Mouse (Mus musculus) embryo, embryonic 10 days (tissue): ENCODE results near the gene Ccnf.

ENCODE experiments used
- DNase-seq: peaks from one replicate; pipeline ENCODE4 v3.0.0-alpha.2; 2015; ENCODE audit warnings: low spot score

Ccnf gene

DNA sequence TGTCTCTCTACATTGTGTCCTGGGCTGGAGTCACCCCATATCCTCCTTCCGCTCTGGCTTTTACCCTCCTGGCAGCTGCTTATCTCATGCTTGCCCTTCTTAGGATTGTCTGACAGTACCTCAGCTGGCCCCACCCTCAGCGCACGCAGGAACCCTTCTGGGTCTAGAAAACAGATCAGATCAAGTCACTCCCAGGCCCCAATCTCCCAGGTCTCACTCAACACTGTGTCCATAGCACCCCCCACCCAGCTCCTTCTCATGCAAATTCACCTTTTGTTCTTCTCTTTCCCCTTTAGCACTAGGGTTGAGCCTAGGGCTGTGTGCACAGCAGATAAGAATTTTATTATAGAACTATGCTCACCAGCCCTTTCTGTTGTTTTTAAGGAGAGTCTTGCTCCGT, 48.2 kb downstream of the Ccnf start:
- DNase-seq: no peak

DNA sequence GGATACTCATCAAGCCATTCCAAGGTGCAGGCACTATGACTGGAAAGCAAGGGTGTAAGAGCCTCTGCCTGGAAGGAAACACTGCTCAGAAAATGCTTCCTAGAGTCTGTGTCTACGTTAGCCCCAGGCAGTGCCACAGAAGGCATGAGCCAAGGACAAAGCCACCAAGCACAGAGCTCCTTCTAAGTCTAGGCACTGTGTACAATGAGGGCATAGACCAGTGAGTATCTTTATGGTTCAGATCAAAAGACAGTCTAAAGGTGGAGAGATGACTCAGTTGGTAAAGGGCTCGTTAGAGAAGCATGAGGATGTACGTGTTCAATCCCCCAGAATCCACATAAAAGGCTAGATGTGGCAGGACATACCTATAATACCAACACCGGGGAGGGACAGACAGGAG, 50.2 kb downstream of the Ccnf start:
- DNase-seq: no peak

DNA sequence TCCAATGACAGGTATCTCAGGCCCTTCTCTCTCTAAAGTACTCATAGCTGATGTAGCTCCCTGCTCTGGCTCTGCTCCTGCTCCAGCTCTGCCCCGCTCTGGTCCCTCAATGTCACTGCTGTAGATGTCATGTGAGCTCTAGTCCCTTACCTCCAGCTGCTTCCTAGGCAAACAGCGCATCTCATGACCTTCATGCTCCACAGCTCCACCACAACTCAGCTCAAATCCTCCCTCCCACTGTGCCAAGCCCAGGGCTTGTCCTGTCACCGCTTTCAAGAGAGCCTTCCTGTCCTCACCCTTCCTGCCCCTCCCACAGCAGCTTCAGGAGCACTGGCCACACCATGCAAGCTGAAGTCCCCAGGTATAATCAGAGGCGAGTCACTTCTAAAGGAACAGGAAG, 51.5 kb downstream of the Ccnf start:
- no peak for DNase-seq

GRCm38 (mm10) chr17:24199252-24199651, 52.0 kb downstream of the Ccnf start:
- no peak for DNase-seq

DNA sequence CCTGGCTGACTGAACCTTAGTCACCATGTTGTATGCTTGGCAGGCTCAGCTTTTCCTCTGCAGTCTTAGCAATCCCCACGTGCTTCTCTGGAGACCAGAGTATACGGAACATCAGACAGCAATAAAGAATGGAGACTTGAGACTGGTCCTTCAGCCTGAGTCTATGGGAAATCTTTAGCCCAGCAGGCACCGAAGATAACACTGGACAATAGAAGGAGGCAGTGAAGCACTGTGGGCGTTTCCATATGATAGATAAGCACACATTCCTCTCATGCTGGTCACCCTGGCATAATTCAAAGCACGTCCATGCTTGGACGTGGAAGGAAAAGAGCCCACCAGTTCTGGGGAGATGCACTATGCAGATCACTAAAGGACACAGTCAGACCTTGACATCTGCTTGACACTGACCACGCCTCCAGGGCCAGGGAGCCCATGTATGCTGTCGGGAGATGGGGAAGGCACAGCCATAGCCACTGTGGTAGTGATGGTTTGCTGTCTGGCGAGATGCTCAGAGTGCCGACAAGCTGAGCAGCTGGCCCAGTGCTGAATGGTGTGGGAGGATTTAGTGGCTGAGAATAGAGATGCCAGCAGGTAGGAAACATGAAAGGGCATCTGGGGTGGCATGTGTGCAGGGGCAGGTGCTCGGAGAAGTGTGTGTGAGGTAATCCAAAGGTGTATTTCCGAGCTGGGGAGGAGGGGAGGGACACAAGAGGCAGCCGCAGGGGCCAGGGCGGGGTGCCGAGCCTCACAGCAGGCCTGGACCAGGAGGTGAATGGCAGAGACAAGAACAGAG, 54.1 kb downstream of the Ccnf start:
- DNase-seq: no peak

DNA sequence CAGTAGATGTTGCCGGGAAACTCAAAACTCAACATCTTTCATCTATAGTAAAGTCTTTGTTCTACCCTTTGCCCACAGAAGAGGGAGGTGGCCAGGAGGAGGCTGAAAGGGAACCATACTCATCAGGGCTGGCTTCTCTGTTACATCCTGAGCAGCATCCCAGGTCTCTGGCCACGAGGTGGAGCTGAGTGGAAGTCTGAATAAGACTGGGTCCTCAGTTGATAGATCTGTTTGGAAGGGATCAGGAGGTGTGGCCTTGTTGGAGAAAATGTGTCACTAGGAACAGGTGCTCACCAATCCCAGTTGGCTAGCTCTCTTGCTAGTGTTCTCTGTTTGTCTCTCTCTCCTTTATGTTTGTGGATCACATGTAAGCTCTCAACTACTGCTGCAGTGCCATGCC, 55.9 kb downstream of the Ccnf start:
- DNase-seq: no peak

GRCm38 (mm10) chr17:24193769-24194168, 57.5 kb downstream of the Ccnf start:
- no peak for DNase-seq

GRCm38 (mm10) chr17:24193268-24193667, 58.0 kb downstream of the Ccnf start:
- DNase-seq: no peak

DNA sequence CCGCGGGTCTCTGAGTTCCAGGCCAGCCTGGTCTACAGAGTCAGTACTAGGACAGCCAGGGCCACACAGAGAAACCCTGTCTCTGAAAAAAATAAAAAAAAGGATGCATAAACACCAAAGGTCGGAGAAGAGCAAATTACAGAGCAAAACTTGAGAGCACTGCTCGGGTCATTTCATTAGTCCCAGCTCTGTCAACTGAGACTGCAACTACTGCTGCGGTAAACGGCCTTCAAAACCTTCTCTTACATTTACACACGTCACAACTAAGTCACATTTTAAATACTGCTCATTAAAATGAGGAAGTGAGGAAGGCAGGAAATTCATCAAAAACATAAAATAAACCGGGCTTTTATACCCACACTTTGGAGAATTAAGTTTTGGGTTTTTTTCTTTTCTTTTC, 58.4 kb downstream of the Ccnf start:
- DNase-seq: no peak

DNA sequence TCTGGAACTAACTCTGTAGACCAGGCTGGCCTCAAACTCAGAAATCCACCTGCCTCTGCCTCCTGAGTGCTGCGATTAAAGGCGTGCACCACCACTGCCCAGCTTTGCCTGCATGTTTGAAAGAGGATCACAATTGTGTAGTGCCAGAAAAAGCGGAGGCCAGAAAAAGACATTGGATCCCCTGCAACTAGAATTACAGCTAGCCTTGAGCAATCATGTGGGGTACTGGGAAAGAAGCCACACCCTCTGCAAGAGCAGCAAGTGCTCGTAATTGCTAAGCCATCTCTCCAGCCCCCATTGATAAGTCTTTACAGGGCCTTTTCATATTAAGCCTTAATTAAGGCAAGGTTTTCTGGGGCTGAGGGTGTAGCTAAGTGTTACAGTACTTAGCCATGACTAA, 59.8 kb downstream of the Ccnf start:
- no peak for DNase-seq

GRCm38 (mm10) chr17:24190934-24191333, 60.4 kb downstream of the Ccnf start:
- DNase-seq: no peak

DNA sequence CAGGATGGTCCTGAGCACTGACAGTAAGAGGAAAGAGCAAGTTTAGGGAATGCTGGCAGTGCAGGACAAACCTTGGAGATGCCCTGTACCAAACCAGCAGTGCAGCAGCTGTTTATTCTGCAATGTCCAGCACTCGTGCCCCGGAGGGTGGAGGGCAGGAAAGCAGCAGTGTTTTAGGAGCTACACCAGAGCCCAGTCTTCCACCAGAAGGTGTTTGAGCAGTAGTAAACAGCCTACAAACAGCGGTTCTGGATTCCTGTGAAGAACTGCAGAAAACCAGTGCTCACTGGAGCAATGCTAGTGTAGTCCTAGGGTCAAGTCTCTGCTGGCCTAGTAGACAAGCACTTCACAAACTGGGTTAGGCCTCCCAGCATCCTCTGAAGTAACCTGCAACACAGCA, 77.0 kb downstream of the Ccnf start:
- no peak for DNase-seq

- DNase-seq: peak; percentile 86
Measured at GRCm38 (mm10) chr17:24173423-24173822, 77.9 kb downstream of the Ccnf start.
